Mouse (Mus musculus) liver, adult 2 months (tissue): ENCODE results near the gene Tbc1d5.

ENCODE experiments used
- CTCF ChIP-seq: fragments of 200-500 bp; IDR thresholded peaks from 2 replicates; pipeline ENCODE4 v1.5.1; 2011; ENCODE audit warnings: low read depth, low read length, control low read depth
- POLR2A ChIP-seq: fragments of 200-500 bp; IDR thresholded peaks from 2 replicates; pipeline ENCODE4 v1.6.1; 2011; ENCODE audit warnings: low read length, control low read depth; ENCODE audit not compliant: insufficient read depth; ENCODE audit errors: extremely low read depth

GRCm38 (mm10) chr17:50752753-50753152 lies 426.4 kb downstream of the Tbc1d5 start:
- TF ChIP-seq CTCF (no peak), POLR2A (no peak)
